Mouse (Mus musculus): ENCODE results near the gene Tmem125. TPM values are rescaled to one million over a fixed set of nuclear protein-coding genes. Genes with fewer than 3 reads are reported as not detected.
A peak's percentile ranks its signal among the peaks of the same experiment; 100 is the strongest.

The Tmem125 gene
- polyA plus RNA-seq, 1 experiment, result not detected

DNA sequence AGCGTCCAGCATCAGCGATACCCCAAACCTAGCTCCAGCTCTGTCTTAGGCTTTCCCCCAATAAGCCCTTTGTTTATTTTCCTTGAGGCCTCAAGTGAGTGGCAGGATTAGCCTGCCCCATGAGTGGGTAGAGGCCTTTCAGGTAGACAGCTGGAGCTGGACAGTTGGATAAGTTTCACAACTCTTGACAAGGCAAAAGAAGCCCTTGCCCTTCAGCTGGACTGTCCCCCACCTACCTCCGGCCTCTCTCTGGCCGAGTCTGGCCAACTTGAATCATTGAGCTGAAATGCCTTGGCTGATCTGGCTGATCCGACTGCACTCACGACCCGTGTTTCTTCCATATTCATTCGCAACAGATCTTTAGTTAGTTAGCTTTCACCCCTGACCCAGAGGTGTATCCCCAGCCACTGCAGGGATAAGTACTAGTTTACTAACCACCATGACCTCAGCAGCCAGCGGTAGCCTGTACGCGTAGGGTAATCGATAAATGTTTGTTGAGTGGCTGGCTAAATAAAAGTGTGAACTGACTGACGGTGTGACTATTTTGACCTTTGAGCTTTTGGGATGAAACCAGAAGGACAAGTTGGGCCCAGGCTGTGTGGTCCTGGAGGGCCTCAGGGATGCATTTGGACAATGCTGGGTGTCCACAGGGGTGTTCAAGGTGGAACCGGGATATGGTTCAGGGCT lies 740 bp upstream of the Tmem125 start:
- no peak overlapping the region for H3K4me3 ChIP-seq (replicated peaks; ENCODE audit: control insufficient read depth, low read depth, low read length)
- H3K4me1 ChIP-seq (ENCODE audit: control insufficient read depth, insufficient read depth, low read length), result no peaks in the 10 kb centered on the region; the same call in 1 of the 2 replicates
- TF ChIP-seq CTCF (IDR thresholded peaks at IDR 0.05; ENCODE audit: control insufficient read depth, insufficient read depth, low read length) (no peak), POLR2A (IDR thresholded peaks at IDR 0.05; ENCODE audit: borderline replicate concordance, control insufficient read depth, low read depth, low read length) (no peak)
- 86% methylated on average over 14 of the region's 14 CpGs for WGBS
- no peak overlapping the region for H3K27ac ChIP-seq (ENCODE audit: control insufficient read depth, insufficient read depth, low read depth, low read length, poor library complexity)

DNA sequence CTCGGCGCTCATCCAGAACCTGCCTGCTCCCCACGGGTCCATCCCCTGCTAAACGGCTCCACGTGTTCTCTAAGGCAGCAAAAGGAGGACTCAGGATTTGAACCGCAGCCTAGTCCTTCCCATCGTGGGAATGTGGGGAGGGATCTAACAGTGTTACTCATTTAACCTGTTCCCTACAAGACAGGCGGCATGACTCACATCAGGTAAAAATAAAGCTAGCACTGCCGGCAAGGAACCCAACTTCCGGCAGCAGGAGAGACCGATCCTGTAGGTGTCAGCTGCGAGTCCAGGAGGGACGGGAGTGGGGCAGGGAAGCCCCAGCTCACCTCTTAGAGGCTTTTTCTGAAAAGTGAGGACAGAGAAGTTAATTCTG lies 700 bp downstream of the Tmem125 start:
- 14% methylated on average over 13 of the region's 13 CpGs for WGBS
- Histone ChIP-seq H3K27ac (ENCODE audit: control insufficient read depth, insufficient read depth, low read depth, low read length, poor library complexity) (no peak overlapping the region), H3K4me3 (replicated peaks; ENCODE audit: control insufficient read depth, low read depth, low read length) (peak overlapping the region; percentile 31), H3K4me1 (ENCODE audit: control insufficient read depth, insufficient read depth, low read length) (no peaks in the 10 kb centered on the region; the same call in 1 of the 2 replicates)
- TF ChIP-seq POLR2A (IDR thresholded peaks at IDR 0.05; ENCODE audit: borderline replicate concordance, control insufficient read depth, low read depth, low read length), result no peak

DNA sequence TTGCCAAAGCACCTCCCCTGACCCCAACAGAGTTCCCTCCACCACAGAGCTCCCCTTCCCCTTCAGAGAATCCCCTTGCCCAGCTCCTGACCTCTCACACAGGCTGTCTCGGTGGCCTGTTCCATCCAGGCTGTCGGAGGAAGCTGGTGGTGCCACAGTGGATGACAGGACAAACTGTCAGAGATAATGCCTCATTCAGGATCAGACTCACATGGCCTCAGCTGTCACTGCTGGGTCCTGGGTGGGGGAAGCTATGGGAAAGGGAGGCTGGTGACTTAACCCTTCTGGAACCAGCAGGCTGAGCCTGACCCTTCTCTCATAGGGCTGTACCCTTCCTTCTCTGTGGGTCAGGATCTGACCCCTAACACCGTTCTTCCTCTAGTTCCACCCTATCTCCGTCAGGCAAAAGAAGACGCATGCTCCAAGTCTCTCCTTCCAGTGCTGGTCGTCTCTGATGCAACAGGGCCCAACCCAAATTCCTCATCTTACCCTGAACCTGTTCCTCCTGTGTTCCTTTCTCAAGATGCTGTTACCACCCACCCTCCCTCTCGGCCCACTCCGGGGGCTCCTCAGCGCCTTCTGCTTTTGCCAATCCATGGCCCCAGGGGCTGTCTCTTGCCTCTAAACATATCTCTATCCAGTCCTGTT lies 1.2 kb downstream of the Tmem125 start:
- TF ChIP-seq POLR2A (IDR thresholded peaks at IDR 0.05; ENCODE audit: borderline replicate concordance, control insufficient read depth, low read depth, low read length) (no peak), CTCF (IDR thresholded peaks at IDR 0.05; ENCODE audit: control insufficient read depth, insufficient read depth, low read length) (no peak)
- Histone ChIP-seq H3K27ac (ENCODE audit: control insufficient read depth, insufficient read depth, low read depth, low read length, poor library complexity) (no peak overlapping the region), H3K4me1 (ENCODE audit: control insufficient read depth, insufficient read depth, low read length) (no peaks in the 10 kb centered on the region; the same call in 1 of the 2 replicates), H3K4me3 (replicated peaks; ENCODE audit: control insufficient read depth, low read depth, low read length) (no peak overlapping the region)
- WGBS, result 53% methylated on average over 9 of the region's 9 CpGs

DNA sequence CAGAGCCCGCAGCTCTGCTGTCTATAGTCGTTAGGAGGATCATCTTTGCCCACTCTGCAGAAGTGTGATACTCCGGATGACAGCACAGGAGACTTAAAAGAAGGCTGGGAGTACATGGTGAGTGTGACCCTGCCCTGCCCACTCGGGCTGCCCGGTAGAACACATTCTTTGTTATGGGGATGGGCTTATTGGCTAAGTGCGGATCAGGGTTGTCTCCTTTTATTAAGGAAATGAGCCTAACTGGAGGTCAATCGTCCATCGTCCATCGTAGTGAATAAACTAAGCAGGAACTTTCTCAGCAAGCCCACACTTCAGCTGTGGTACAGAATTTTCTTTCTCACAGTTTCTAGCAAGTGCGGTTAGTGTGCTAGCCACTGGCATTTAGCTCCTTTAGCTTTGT lies 3.9 kb downstream of the Tmem125 start:
- WGBS, result 70% methylated on average over 10 of the region's 10 CpGs
- Histone ChIP-seq H3K4me3 (replicated peaks; ENCODE audit: control insufficient read depth, low read depth, low read length) (no peak overlapping the region), H3K4me1 (ENCODE audit: control insufficient read depth, insufficient read depth, low read length) (no peaks in the 10 kb centered on the region; the same call in 1 of the 2 replicates), H3K27ac (ENCODE audit: control insufficient read depth, insufficient read depth, low read depth, low read length, poor library complexity) (no peak overlapping the region)
- TF ChIP-seq CTCF (IDR thresholded peaks at IDR 0.05; ENCODE audit: control insufficient read depth, insufficient read depth, low read length) (no peak), POLR2A (IDR thresholded peaks at IDR 0.05; ENCODE audit: borderline replicate concordance, control insufficient read depth, low read depth, low read length) (no peak)

DNA sequence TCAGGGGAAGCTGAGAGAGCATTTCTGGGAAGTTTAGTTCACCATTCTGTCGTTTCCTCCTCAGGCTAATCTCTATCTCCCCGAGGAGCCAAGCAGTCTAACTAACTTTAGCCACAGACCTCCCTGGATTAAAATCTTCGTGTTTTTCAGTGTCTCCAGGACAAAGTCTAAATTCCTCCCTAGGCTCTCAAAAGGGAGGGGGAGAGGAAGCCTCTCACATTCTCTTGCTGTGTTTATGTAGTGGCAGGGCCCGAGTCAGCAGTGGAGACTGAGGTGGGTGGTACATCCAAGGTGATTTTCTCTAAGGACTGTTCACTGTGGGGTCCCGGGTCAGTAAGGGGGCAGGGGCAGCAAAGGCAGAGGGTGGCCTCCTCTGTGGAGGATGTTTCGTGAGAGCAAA lies 6.0 kb downstream of the Tmem125 start:
- no peak overlapping the region for H3K4me3 ChIP-seq (replicated peaks; ENCODE audit: control insufficient read depth, low read depth, low read length)
- no peak overlapping the region for H3K27ac ChIP-seq (ENCODE audit: control insufficient read depth, insufficient read depth, low read depth, low read length, poor library complexity)
- no peaks in the 10 kb centered on the region; the same call in 1 of the 2 replicates for H3K4me1 ChIP-seq (ENCODE audit: control insufficient read depth, insufficient read depth, low read length)
- no peak for TF ChIP-seq CTCF (IDR thresholded peaks at IDR 0.05; ENCODE audit: control insufficient read depth, insufficient read depth, low read length)
- no peak for TF ChIP-seq POLR2A (IDR thresholded peaks at IDR 0.05; ENCODE audit: borderline replicate concordance, control insufficient read depth, low read depth, low read length)
- WGBS, result 47% methylated on average over 6 of the region's 6 CpGs

DNA sequence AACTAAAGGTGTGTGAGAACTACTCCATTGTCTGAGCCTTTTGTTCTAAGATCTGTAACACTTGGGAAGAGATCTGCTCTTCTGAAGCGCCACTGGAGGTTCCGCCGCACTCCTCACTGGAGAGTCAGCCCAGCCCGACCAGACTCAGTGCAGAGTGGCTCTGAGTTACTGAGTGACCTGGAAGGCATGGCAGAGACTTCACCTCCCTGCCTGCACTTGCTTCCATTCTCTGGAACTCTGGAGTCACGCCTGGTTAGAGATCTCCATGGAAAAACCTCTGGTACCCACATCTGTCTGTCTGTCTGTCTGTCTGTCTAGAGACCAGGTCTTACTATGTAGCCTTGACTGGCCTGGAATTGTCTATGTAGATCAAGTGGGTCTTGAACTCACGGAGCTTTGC lies 8.2 kb downstream of the Tmem125 start:
- TF ChIP-seq POLR2A (IDR thresholded peaks at IDR 0.05; ENCODE audit: borderline replicate concordance, control insufficient read depth, low read depth, low read length) (no peak), CTCF (IDR thresholded peaks at IDR 0.05; ENCODE audit: control insufficient read depth, insufficient read depth, low read length) (no peak)
- 88% methylated on average over 6 of the region's 6 CpGs for WGBS

DNA sequence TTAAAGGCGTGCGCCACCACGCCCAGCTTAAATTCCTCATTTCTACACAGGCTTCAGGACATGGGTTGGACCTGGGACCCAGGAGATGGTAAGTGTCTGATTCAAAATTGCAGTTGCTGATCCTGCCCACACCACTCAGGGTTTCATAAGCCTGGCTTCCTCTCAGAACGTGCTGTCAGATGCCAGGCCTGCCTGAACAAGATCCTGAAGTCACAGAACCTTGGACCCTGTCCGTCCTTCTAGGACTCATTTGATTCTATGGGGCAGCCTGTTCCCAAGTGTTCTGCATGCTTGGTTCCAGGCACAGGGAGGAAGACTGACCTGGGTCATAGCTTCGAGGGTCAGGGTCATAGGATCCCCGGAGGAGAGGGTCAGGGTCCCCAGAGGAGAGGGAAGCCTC lies 10.2 kb downstream of the Tmem125 start:
- peaks cover 1% of the 10 kb centered on the region; the same call in 1 of the 2 replicates for H3K4me1 ChIP-seq (ENCODE audit: control insufficient read depth, insufficient read depth, low read length)
- TF ChIP-seq POLR2A (IDR thresholded peaks at IDR 0.05; ENCODE audit: borderline replicate concordance, control insufficient read depth, low read depth, low read length), result no peak
- no peak for TF ChIP-seq CTCF (IDR thresholded peaks at IDR 0.05; ENCODE audit: control insufficient read depth, insufficient read depth, low read length)
- no peak overlapping the region for H3K27ac ChIP-seq (ENCODE audit: control insufficient read depth, insufficient read depth, low read depth, low read length, poor library complexity)
- H3K4me3 ChIP-seq (replicated peaks; ENCODE audit: control insufficient read depth, low read depth, low read length), result no peak overlapping the region
- WGBS, result 33% methylated on average over 7 of the region's 7 CpGs

More for the DNA sequence above, 8.2 kb downstream of the Tmem125 start:
- H3K27ac ChIP-seq (ENCODE audit: control insufficient read depth, insufficient read depth, low read depth, low read length, poor library complexity), result no peak overlapping the region
- peaks cover 1% of the 10 kb centered on the region; the same call in 1 of the 2 replicates for H3K4me1 ChIP-seq (ENCODE audit: control insufficient read depth, insufficient read depth, low read length)
- H3K4me3 ChIP-seq (replicated peaks; ENCODE audit: control insufficient read depth, low read depth, low read length), result no peak overlapping the region

DNA sequence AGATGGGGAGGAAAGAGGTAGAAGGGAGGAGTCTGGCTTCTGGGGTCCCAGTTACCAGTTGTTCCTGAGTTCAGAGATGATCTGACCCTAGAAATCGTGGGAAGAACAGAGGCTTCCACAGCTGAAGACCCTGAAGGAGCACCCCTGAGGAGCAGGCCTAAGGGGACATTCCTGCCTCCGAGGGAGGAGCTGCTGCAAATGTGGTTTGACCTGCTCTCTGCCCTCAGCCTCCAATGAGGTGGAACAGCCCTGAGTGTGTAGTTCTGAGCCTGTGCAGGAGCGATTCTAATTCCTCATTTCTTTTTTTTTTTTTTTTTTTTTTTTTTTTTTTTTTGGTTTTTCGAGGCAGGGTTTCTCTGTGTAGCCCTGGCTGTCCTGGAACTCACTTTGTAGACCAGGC lies 10.7 kb downstream of the Tmem125 start:
- WGBS, result 21% methylated on average over 3 of the region's 4 CpGs
- no peak for TF ChIP-seq CTCF (IDR thresholded peaks at IDR 0.05; ENCODE audit: control insufficient read depth, insufficient read depth, low read length)
- no peak for TF ChIP-seq POLR2A (IDR thresholded peaks at IDR 0.05; ENCODE audit: borderline replicate concordance, control insufficient read depth, low read depth, low read length)
- H3K27ac ChIP-seq (ENCODE audit: control insufficient read depth, insufficient read depth, low read depth, low read length, poor library complexity), result no peak overlapping the region
- H3K4me1 ChIP-seq (ENCODE audit: control insufficient read depth, insufficient read depth, low read length), result peaks cover 1% of the 10 kb centered on the region; the same call in 1 of the 2 replicates
- no peak overlapping the region for H3K4me3 ChIP-seq (replicated peaks; ENCODE audit: control insufficient read depth, low read depth, low read length)
